Mouse (Mus musculus) liver, postnatal 0 days (tissue): Measurements from ENCODE around the gene Pvr. TPM values are rescaled to one million over a fixed set of nuclear protein-coding genes. Genes with fewer than 3 reads are reported as not detected.

Source experiments
- ATAC-seq: fragments of 200-750 bp; cut with Nextera tagmentation; 2 replicates; pipeline ENCODE4 v1.8.0; 2017; ENCODE audit warnings: mild to moderate bottlenecking, moderate library complexity
- DNase-seq: peaks from one replicate; pipeline ENCODE4 v3.0.0-alpha.2; 2016
- H3K27ac ChIP-seq: fragments of 300-500 bp; sonication (generic); 2 replicates; pipeline ENCODE4 v1.5.1; 2014; ENCODE audit warnings: antibody characterized with exemption, moderate library complexity, mild to moderate bottlenecking, low read depth
- H3K27me3 ChIP-seq: fragments of 300-500 bp; sonication (generic); 2 replicates; pipeline ENCODE4 v1.6.1; 2014; ENCODE audit warnings: low read length, control low read depth, mixed read lengths; ENCODE audit not compliant: insufficient read depth
- H3K36me3 ChIP-seq: fragments of 300-500 bp; sonication (generic); replicated peaks from 2 replicates; pipeline ENCODE4 v1.6.1; 2014; ENCODE audit warnings: mild to moderate bottlenecking, control low read depth, low read length, moderate library complexity, mixed read lengths; ENCODE audit not compliant: insufficient read depth
- H3K4me1 ChIP-seq: fragments of 300-500 bp; sonication (generic); 2 replicates; pipeline ENCODE4 v1.6.1; 2014; ENCODE audit warnings: antibody characterized with exemption, mild to moderate bottlenecking, control low read depth; ENCODE audit not compliant: insufficient read depth
- H3K4me2 ChIP-seq: fragments of 300-500 bp; sonication (generic); 2 replicates; pipeline ENCODE4 v1.6.1; 2014; ENCODE audit warnings: low read depth, mild to moderate bottlenecking, low read length, moderate library complexity, mixed read lengths
- H3K4me3 ChIP-seq: fragments of 300-500 bp; sonication (generic); 2 replicates; pipeline ENCODE4 v1.5.1; 2014; ENCODE audit warnings: low read depth, low read length
- H3K9ac ChIP-seq: fragments of 300-500 bp; sonication (generic); replicated peaks from 2 replicates; pipeline ENCODE4 v1.6.1; 2014; ENCODE audit warnings: mild to moderate bottlenecking, moderate library complexity
- H3K9me3 ChIP-seq: fragments of 300-500 bp; sonication (generic); 2 replicates; pipeline ENCODE4 v1.6.1; 2016; ENCODE audit warnings: mild to moderate bottlenecking, control low read depth, low read length, mixed read lengths
- CTCF ChIP-seq: sonication (generic); IDR thresholded peaks from 2 replicates; pipeline ENCODE4 v1.5.1; 2016; ENCODE audit warnings: antibody characterized with exemption, low read depth
- EP300 ChIP-seq: IDR thresholded peaks from 2 replicates; pipeline ENCODE4 v1.6.1; 2016; ENCODE audit warnings: antibody characterized with exemption, low read depth, mild to moderate bottlenecking
- WGBS: fragments of 180-500 bp; shearing (Covaris S2); extraction: QIAGEN DNeasy Blood & Tissue Kit; methylation state at CpG from one replicate; pipeline ENCODE4 v1.1.7; 2014; ENCODE audit not compliant: insufficient replicate concordance; 5-methylcytosine and 5-hydroxymethylcytosine counted together
- polyA plus RNA-seq: library from polyadenylated mRNA; unstranded; fragments of >200 nt; fragmentation: Nextera tagmentation; extraction: Ambion mirVana; gene quantifications from 2 replicates; pipeline ENCODE4 v1.2.1, GENCODE M21; 2015

Pvr gene
- polyA plus RNA-seq, 1 experiment from 2014 or later, result 3.0 TPM

GRCm38 (mm10) chr7:19867751-19868399 is 53.1 kb downstream of the Pvr start:
- H3K36me3 ChIP-seq, result no peaks in the 10 kb centered on the region
- H3K4me1 ChIP-seq, result peaks cover 9% of the 10 kb centered on the region
- no peak overlapping the region for H3K4me2 ChIP-seq
- no peak overlapping the region for H3K4me3 ChIP-seq
- WGBS, result 69% methylated on average over 16 of the region's 16 CpGs
- DNase-seq (no peak), ATAC-seq (no peak)
- TF ChIP-seq EP300 (no peak), CTCF (no peak)
- H3K27me3 ChIP-seq, result no peaks in the 10 kb centered on the region
- H3K27ac ChIP-seq, result no peak overlapping the region
- H3K9ac ChIP-seq, result no peak overlapping the region
- H3K9me3 ChIP-seq, result no peaks in the 10 kb centered on the region

GRCm38 (mm10) chr7:19866490-19866889 is 54.5 kb downstream of the Pvr start:
- no peak for DNase-seq

GRCm38 (mm10) chr7:19865246-19866036 is 55.5 kb downstream of the Pvr start:
- DNase-seq (no peak), ATAC-seq (peak; percentile 73)
- Histone ChIP-seq H3K9ac (no peak overlapping the region), H3K4me3 (no peak overlapping the region), H3K4me1 (no peaks in the 10 kb centered on the region; the same call in 1 of the 2 replicates), H3K27me3 (no peaks in the 10 kb centered on the region), H3K27ac (peak overlapping the region; percentile 42; the same call in 1 of the 2 replicates), H3K36me3 (no peaks in the 10 kb centered on the region), H3K9me3 (no peaks in the 10 kb centered on the region), H3K4me2 (no peak overlapping the region)
- 50% methylated on average over 8 of the region's 8 CpGs for WGBS
- no peak for TF ChIP-seq EP300

More at GRCm38 (mm10) chr7:19866490-19866889, 54.5 kb downstream of the Pvr start:
- TF ChIP-seq CTCF, result no peak
- no peak for TF ChIP-seq EP300
- Histone ChIP-seq H3K4me3 (no peak overlapping the region), H3K27me3 (no peaks in the 10 kb centered on the region), H3K9me3 (no peaks in the 10 kb centered on the region), H3K4me2 (no peak overlapping the region), H3K9ac (no peak overlapping the region; the same call in 1 of the 2 replicates), H3K27ac (peak overlapping the region; percentile 42; the same call in 1 of the 2 replicates), H3K36me3 (no peaks in the 10 kb centered on the region), H3K4me1 (peaks cover 5% of the 10 kb centered on the region)
- 54% methylated on average over 6 of the region's 6 CpGs for WGBS
- no peak for ATAC-seq

- DNase-seq (no peak), ATAC-seq (no peak)
- 41% methylated on average over 2 of the region's 2 CpGs for WGBS
- Histone ChIP-seq H3K27me3 (no peaks in the 10 kb centered on the region), H3K4me3 (no peak overlapping the region), H3K4me1 (no peaks in the 10 kb centered on the region), H3K27ac (no peak overlapping the region), H3K4me2 (no peak overlapping the region), H3K9me3 (no peaks in the 10 kb centered on the region), H3K9ac (no peak overlapping the region), H3K36me3 (no peaks in the 10 kb centered on the region)
- TF ChIP-seq EP300 (no peak), CTCF (no peak)
Observed at GRCm38 (mm10) chr7:19864241-19864640, 56.7 kb downstream of the Pvr start.

GRCm38 (mm10) chr7:19861199-19861598 is 59.8 kb downstream of the Pvr start, which contains the start of gene Ceacam16:
Gene Ceacam16, minus strand, starts transcription at chr7:19861299.
- no peak within 1 kb of the TSS for H3K9ac ChIP-seq
- WGBS, result 73% methylated on average over 9 of the region's 9 CpGs
- no peak within 1 kb of the TSS for H3K27ac ChIP-seq
- H3K4me1 ChIP-seq, result no peaks in the 10 kb centered on the region
- H3K36me3 ChIP-seq, result no peaks in the 10 kb centered on the region
- no peak for ATAC-seq
- H3K4me2 ChIP-seq, result no peak within 1 kb of the TSS
- no peaks in the 10 kb centered on the region for H3K9me3 ChIP-seq
- DNase-seq, result no peak
- no peak within 1 kb of the TSS for H3K4me3 ChIP-seq
- H3K27me3 ChIP-seq, result no peaks in the 10 kb centered on the region
- TF ChIP-seq EP300 (no peak), CTCF (no peak)

- Histone ChIP-seq H3K9me3 (no peaks in the 10 kb centered on the region), H3K4me2 (no peak overlapping the region), H3K27me3 (no peaks in the 10 kb centered on the region), H3K36me3 (no peaks in the 10 kb centered on the region), H3K4me3 (no peak overlapping the region), H3K4me1 (no peaks in the 10 kb centered on the region), H3K9ac (no peak overlapping the region), H3K27ac (no peak overlapping the region)
- DNase-seq, result no peak
- no peak for ATAC-seq
- TF ChIP-seq CTCF (no peak), EP300 (no peak)
- 67% methylated on average over 10 of the region's 10 CpGs for WGBS
Observed at GRCm38 (mm10) chr7:19859740-19860139, 61.2 kb downstream of the Pvr start.
